In genomic region chr15:98144861-98145507, GRCm38 (mm10) we compare ENCODE assay signal across 8 mouse cellular contexts. TPM values are rescaled to one million over a fixed set of nuclear protein-coding genes. Genes with fewer than 3 reads are reported as not detected.
DNase-seq lines count a peak whose midpoint lies in the region; ATAC-seq and TF ChIP-seq lines count a peak whose summit lies in the region.

No protein-coding gene starts in this region.

- peak; percentile 60 for ATAC-seq in hindbrain, embryonic 14.5 days (ENCODE audit: low FRiP score)
- ATAC-seq in liver, postnatal 0 days: peak; percentile 72
- peak; percentile 74 for ATAC-seq in stomach, embryonic 16.5 days (ENCODE audit: insufficient read depth, low FRiP score)

- H3K4me3 ChIP-seq in cerebellum, adult 2 months (replicated peaks; ENCODE audit: insufficient read depth, low read depth, low read length): peak overlapping the region; percentile 72
- H3K4me3 ChIP-seq in hindbrain, embryonic 14.5 days (replicated peaks; ENCODE audit: low read length): peak overlapping the region; percentile 95
- peak overlapping the region; percentile 99 for H3K4me3 ChIP-seq in liver, postnatal 0 days (ENCODE audit: low read depth, low read length)
- H3K4me3 ChIP-seq in stomach, embryonic 16.5 days (replicated peaks; ENCODE audit: low read length): peak overlapping the region; percentile 90

- H3K4me2 ChIP-seq in hindbrain, embryonic 14.5 days (replicated peaks): peak overlapping the region; percentile 91
- peak overlapping the region; percentile 95 for H3K4me2 ChIP-seq in liver, postnatal 0 days (ENCODE audit: low read depth, low read length)
- peak overlapping the region; percentile 78 for H3K4me2 ChIP-seq in stomach, embryonic 16.5 days (ENCODE audit: low read depth, low read length)

- no peak for DNase-seq in cerebellum, adult 2 months
- DNase-seq in cerebellum, postnatal 4 days (ENCODE audit: low spot score in 2 of 2): no peak
- peak; percentile 35 for DNase-seq in A20 (ENCODE audit: low read depth, low spot score)
- DNase-seq in embryo, embryonic 9.5 days (ENCODE audit: extremely low spot score): peak; percentile 58
- no peak for DNase-seq in hindbrain, embryonic 14.5 days (ENCODE audit: low spot score)
- DNase-seq in liver, postnatal 0 days: no peak
- DNase-seq in right cerebral cortex, adult 2 months (ENCODE audit: low spot score in 2 of 2): no peak

- TF ChIP-seq POLR2A in cerebellum, adult 2 months (IDR thresholded peaks at IDR 0.05; ENCODE audit: borderline replicate concordance, insufficient read depth, low read length): no peak

- no peak for TF ChIP-seq EP300 in liver, postnatal 0 days (IDR thresholded peaks at IDR 0.05; ENCODE audit: low read depth)

- H3K36me3 ChIP-seq in hindbrain, embryonic 14.5 days (replicated peaks; ENCODE audit: control insufficient read depth, insufficient read depth): peaks cover 26% of the 10 kb centered on the region
- peaks cover 17% of the 10 kb centered on the region for H3K36me3 ChIP-seq in liver, postnatal 0 days (replicated peaks; ENCODE audit: insufficient read depth, low read length)
- no peaks in the 10 kb centered on the region; the same call in 1 of the 2 replicates for H3K36me3 ChIP-seq in stomach, embryonic 16.5 days (ENCODE audit: control insufficient read depth, insufficient read depth, low read length)

- under 1% methylated on average over 36 of the region's 36 CpGs for WGBS in cerebellum, adult 2 months
- WGBS in hindbrain, embryonic 14.5 days: 1% methylated on average over 36 of the region's 36 CpGs
- WGBS in liver, postnatal 0 days (ENCODE audit: insufficient replicate concordance): 1% methylated on average over 34 of the region's 36 CpGs
- under 1% methylated on average over 36 of the region's 36 CpGs for WGBS in stomach, embryonic 16.5 days

- no peaks in the 10 kb centered on the region for H3K9me3 ChIP-seq in hindbrain, embryonic 14.5 days (ENCODE audit: control insufficient read depth, low read length)
- H3K9me3 ChIP-seq in liver, postnatal 0 days (ENCODE audit: low read length): no peaks in the 10 kb centered on the region
- no peaks in the 10 kb centered on the region for H3K9me3 ChIP-seq in stomach, embryonic 16.5 days (replicated peaks; ENCODE audit: control insufficient read depth, low read length)

- peak overlapping the region; percentile 96 for H3K9ac ChIP-seq in hindbrain, embryonic 14.5 days
- peak overlapping the region; percentile 98 for H3K9ac ChIP-seq in liver, postnatal 0 days (replicated peaks)
- peak overlapping the region; percentile 95 for H3K9ac ChIP-seq in stomach, embryonic 16.5 days (ENCODE audit: low read length)

- no peak for TF ChIP-seq CTCF in cerebellum, adult 2 months (IDR thresholded peaks at IDR 0.05; ENCODE audit: borderline replicate concordance, insufficient read depth, low read depth, low read length)
- TF ChIP-seq CTCF in liver, postnatal 0 days (IDR thresholded peaks at IDR 0.05; ENCODE audit: low read depth): no peak

- peaks cover 9% of the 10 kb centered on the region; the same call in 1 of the 2 replicates for H3K4me1 ChIP-seq in cerebellum, adult 2 months (ENCODE audit: control insufficient read depth, insufficient read depth, low read length)
- H3K4me1 ChIP-seq in hindbrain, embryonic 14.5 days (replicated peaks; ENCODE audit: control insufficient read depth, insufficient read depth, low read length): peaks cover 12% of the 10 kb centered on the region
- peaks cover 10% of the 10 kb centered on the region for H3K4me1 ChIP-seq in liver, postnatal 0 days (ENCODE audit: insufficient read depth)
- 0 out of 2 replicates have a peak, but pooled peaks cover 4% of the 10 kb centered on the region for H3K4me1 ChIP-seq in stomach, embryonic 16.5 days (ENCODE audit: control insufficient read depth, insufficient read depth, low read length)

- no peaks in the 10 kb centered on the region for H3K27me3 ChIP-seq in cerebellum, adult 2 months (ENCODE audit: control insufficient read depth, insufficient read depth, low read length)
- H3K27me3 ChIP-seq in hindbrain, embryonic 14.5 days (ENCODE audit: control insufficient read depth, insufficient read depth, low read length): no peaks in the 10 kb centered on the region
- H3K27me3 ChIP-seq in liver, postnatal 0 days (ENCODE audit: insufficient read depth, low read length): no peaks in the 10 kb centered on the region
- no peaks in the 10 kb centered on the region for H3K27me3 ChIP-seq in stomach, embryonic 16.5 days (ENCODE audit: control insufficient read depth, insufficient read depth, low read length)

- H3K27ac ChIP-seq in cerebellum, adult 2 months (ENCODE audit: insufficient read depth, low read length): peak overlapping the region; percentile 5; the same call in 1 of the 2 replicates
- H3K27ac ChIP-seq in hindbrain, embryonic 14.5 days: peak overlapping the region; percentile 73
- peak overlapping the region; percentile 90 for H3K27ac ChIP-seq in liver, postnatal 0 days (ENCODE audit: low read depth)
- H3K27ac ChIP-seq in stomach, embryonic 16.5 days (ENCODE audit: low read length): peak overlapping the region; percentile 41

RNA-seq across cellular contexts. Expression of gene Asb8, which starts 20.4 kb away (rescaled TPM):
- 83.6 and 88.3 TPM in 2 replicates for polyA plus RNA-seq in cerebellum, adult 2 months (2012; rRNA removed)
- 66.2 and 66.8 TPM in 2 replicates for polyA plus RNA-seq in hindbrain, embryonic 14.5 days (2014; fragmentation: Nextera tagmentation; extraction: Ambion mirVana)
- polyA plus RNA-seq in liver, postnatal 0 days (2015; fragmentation: Nextera tagmentation; extraction: Ambion mirVana): 23.6 and 24.1 TPM in 2 replicates
- polyA plus RNA-seq in stomach, embryonic 16.5 days (2015; fragmentation: Nextera tagmentation; extraction: Ambion mirVana): 45.8 and 46.4 TPM in 2 replicates

RNA-seq across cellular contexts. Expression of gene Ccdc184, which starts 22.0 kb away (rescaled TPM):
- 24.3 and 30.9 TPM in 2 replicates for polyA plus RNA-seq in cerebellum, adult 2 months (2012; rRNA removed)
- polyA plus RNA-seq in hindbrain, embryonic 14.5 days (2014; fragmentation: Nextera tagmentation; extraction: Ambion mirVana): 98.1 and 125 TPM in 2 replicates
- polyA plus RNA-seq in liver, postnatal 0 days (2015; fragmentation: Nextera tagmentation; extraction: Ambion mirVana): not detected in 2 replicates
- 1.7 and 1.9 TPM in 2 replicates for polyA plus RNA-seq in stomach, embryonic 16.5 days (2015; fragmentation: Nextera tagmentation; extraction: Ambion mirVana)

RNA-seq across cellular contexts. Expression of gene Olfr288, which starts 50.4 kb away (rescaled TPM):
- polyA plus RNA-seq in cerebellum, adult 2 months (2012; rRNA removed): 0.38 and 0.44 TPM in 2 replicates
- polyA plus RNA-seq in hindbrain, embryonic 14.5 days (2014; fragmentation: Nextera tagmentation; extraction: Ambion mirVana): not detected in 2 replicates
- polyA plus RNA-seq in liver, postnatal 0 days (2015; fragmentation: Nextera tagmentation; extraction: Ambion mirVana): not detected in 2 replicates
- polyA plus RNA-seq in stomach, embryonic 16.5 days (2015; fragmentation: Nextera tagmentation; extraction: Ambion mirVana): not detected in 2 replicates

RNA-seq across cellular contexts. Expression of gene Senp1, which starts 51.4 kb away (rescaled TPM):
- 14.7 and 16.8 TPM in 2 replicates for polyA plus RNA-seq in cerebellum, adult 2 months (2012; rRNA removed)
- 22.9 and 23.6 TPM in 2 replicates for polyA plus RNA-seq in hindbrain, embryonic 14.5 days (2014; fragmentation: Nextera tagmentation; extraction: Ambion mirVana)
- 4.7 and 6.7 TPM in 2 replicates for polyA plus RNA-seq in liver, postnatal 0 days (2015; fragmentation: Nextera tagmentation; extraction: Ambion mirVana)
- polyA plus RNA-seq in stomach, embryonic 16.5 days (2015; fragmentation: Nextera tagmentation; extraction: Ambion mirVana): 24.2 and 24.9 TPM in 2 replicates

RNA-seq across cellular contexts. Expression of gene Pfkm, which starts 52.6 kb away (rescaled TPM):
- 471 and 489 TPM in 2 replicates for polyA plus RNA-seq in cerebellum, adult 2 months (2012; rRNA removed)
- polyA plus RNA-seq in hindbrain, embryonic 14.5 days (2014; fragmentation: Nextera tagmentation; extraction: Ambion mirVana): 77.6 and 83.0 TPM in 2 replicates
- 9.1 and 9.2 TPM in 2 replicates for polyA plus RNA-seq in liver, postnatal 0 days (2015; fragmentation: Nextera tagmentation; extraction: Ambion mirVana)
- 32.5 and 45.5 TPM in 2 replicates for polyA plus RNA-seq in stomach, embryonic 16.5 days (2015; fragmentation: Nextera tagmentation; extraction: Ambion mirVana)

Comparison
In these comparisons a context has a peak if more than half of its experiments do, and no peak if none do; other contexts are left out.
1. DNase-seq: peak in A20 (single experiment) and embryo, embryonic 9.5 days (single experiment); none in cerebellum, adult 2 months (0 of 2), cerebellum, postnatal 4 days (0 of 2), hindbrain, embryonic 14.5 days (single experiment), liver, postnatal 0 days (single experiment) and right cerebral cortex, adult 2 months (0 of 2).
2. H3K27ac ChIP-seq: peak in every context shown above with its lines; median percentile 90 in liver, postnatal 0 days; 73 in hindbrain, embryonic 14.5 days; 41 in stomach, embryonic 16.5 days; 5 in cerebellum, adult 2 months.
3. Peak in every context shown above with its lines, with median percentiles within 50 percentile points of each other: H3K4me3 ChIP-seq, ATAC-seq, H3K4me2 ChIP-seq and H3K9ac ChIP-seq.